Mouse (Mus musculus) hindbrain, embryonic 13.5 days (tissue): Measurements from ENCODE around the gene Has1. TPM values are rescaled to one million over a fixed set of nuclear protein-coding genes. Genes with fewer than 3 reads are reported as not detected.
"Not testable (repeated sequence)": the region's sequence is repeated elsewhere in the genome, so short reads cannot be mapped to it uniquely, and the experiment has no call there.

Source experiments
- ATAC-seq: fragments of 200-750 bp; cut with Nextera tagmentation; 2 replicates; pipeline ENCODE4 v1.8.0; 2017; ENCODE audit warnings: moderate TSS enrichment; ENCODE audit not compliant: low FRiP score
- H3K27ac ChIP-seq: fragments of 300-500 bp; sonication (generic); 2 replicates; pipeline ENCODE4 v1.5.1; 2015; ENCODE audit warnings: inconsistent platforms, mild to moderate bottlenecking, moderate library complexity
- H3K27me3 ChIP-seq: fragments of 300-500 bp; sonication (generic); 2 replicates; pipeline ENCODE4 v1.6.1; 2015; ENCODE audit warnings: mild to moderate bottlenecking, inconsistent platforms
- H3K36me3 ChIP-seq: fragments of 300-500 bp; sonication (generic); 2 replicates; pipeline ENCODE4 v1.6.1; 2015; ENCODE audit warnings: mild to moderate bottlenecking, inconsistent platforms
- H3K4me1 ChIP-seq: fragments of 300-500 bp; sonication (generic); replicated peaks from 2 replicates; pipeline ENCODE4 v1.6.1; 2015; ENCODE audit warnings: inconsistent platforms
- H3K4me2 ChIP-seq: fragments of 300-500 bp; sonication (generic); 2 replicates; pipeline ENCODE4 v1.6.1; 2015; ENCODE audit warnings: inconsistent platforms, mild to moderate bottlenecking, moderate library complexity
- H3K4me3 ChIP-seq: fragments of 300-500 bp; sonication (generic); 2 replicates; pipeline ENCODE4 v1.5.1; 2015; ENCODE audit warnings: mild to moderate bottlenecking, inconsistent platforms
- H3K9ac ChIP-seq: fragments of 300-500 bp; sonication (generic); 2 replicates; pipeline ENCODE4 v1.6.1; 2015; ENCODE audit warnings: mild to moderate bottlenecking, inconsistent platforms
- H3K9me3 ChIP-seq: fragments of 300-500 bp; sonication (generic); 2 replicates; pipeline ENCODE4 v1.6.1; 2016; ENCODE audit warnings: inconsistent platforms
- WGBS: fragments of 180-500 bp; shearing (Covaris S2); methylation state at CpG from one replicate; pipeline ENCODE4 v1.1.7; 2015; 5-methylcytosine and 5-hydroxymethylcytosine counted together
- polyA plus RNA-seq: library from polyadenylated mRNA; unstranded; fragments of >200 nt; fragmentation: Nextera tagmentation; extraction: Ambion mirVana; gene quantifications from 2 replicates; pipeline ENCODE4 v1.2.1, GENCODE M21; 2015

Has1 gene
- polyA plus RNA-seq, 1 experiment from 2014 or later, result 1.2 TPM

DNA sequence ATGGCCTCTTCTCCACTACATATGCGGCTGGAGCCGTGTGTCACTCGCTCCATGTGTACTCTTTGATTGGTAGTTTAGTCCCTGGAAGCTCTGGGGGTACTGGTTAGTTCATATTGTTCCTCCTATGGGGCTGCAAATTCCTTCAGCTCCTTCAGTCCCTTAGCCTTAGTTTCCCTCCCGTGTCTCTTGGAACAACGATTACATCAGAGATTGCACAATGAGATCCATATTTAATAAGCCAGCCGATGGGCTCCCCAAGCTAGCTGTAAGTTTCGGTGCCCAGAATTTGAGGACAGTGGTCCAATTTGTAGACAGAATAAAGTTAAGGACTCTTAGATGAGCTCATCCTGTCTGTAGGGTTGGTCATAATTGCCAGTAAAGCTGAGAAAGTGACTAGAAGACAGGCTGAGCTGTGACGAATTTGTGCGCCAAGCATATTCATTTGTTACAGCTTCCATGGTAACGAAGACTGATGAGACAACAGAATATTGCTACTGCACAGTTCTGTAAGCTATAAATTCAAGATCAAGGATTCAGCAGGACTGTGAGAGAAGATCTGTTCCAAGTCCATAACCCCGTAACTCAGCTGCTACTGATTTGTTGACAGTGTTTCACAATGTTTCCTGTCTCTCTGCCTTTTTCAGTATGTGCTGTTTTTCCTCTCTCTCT is 11.9 kb upstream of the Has1 start:
- WGBS, result 89% methylated on average over 11 of the region's 11 CpGs
- Histone ChIP-seq H3K4me1 (no peaks in the 10 kb centered on the region), H3K9me3 (no peaks in the 10 kb centered on the region), H3K27me3 (no peaks in the 10 kb centered on the region), H3K36me3 (peaks cover 27% of the 10 kb centered on the region), H3K27ac (no peak overlapping the region), H3K9ac (no peak overlapping the region), H3K4me3 (no peak overlapping the region), H3K4me2 (no peak overlapping the region)
- no peak for ATAC-seq

DNA sequence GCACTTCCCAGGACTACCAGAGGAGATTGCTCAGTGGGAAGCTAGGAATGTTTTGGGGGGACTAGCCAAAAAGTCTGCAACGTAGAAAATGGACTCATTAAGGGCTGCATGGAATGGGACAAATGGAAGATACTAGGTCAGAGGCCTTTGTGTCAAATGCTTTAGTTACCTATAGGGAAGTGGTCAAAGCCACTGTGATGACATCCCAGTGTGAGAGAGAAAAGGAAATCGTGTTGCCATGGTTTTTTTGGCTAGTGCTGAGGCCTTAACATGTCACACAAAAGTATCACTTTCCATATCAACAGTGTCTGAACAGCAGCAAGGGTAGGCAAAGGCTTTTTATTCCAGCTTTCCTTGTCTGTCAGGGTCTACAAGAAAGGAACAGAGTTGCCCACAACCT is 10.2 kb upstream of the Has1 start:
- no peak for ATAC-seq
- Histone ChIP-seq H3K27ac (no peak overlapping the region), H3K4me2 (no peak overlapping the region), H3K36me3 (peaks cover 27% of the 10 kb centered on the region), H3K4me1 (no peaks in the 10 kb centered on the region), H3K27me3 (no peaks in the 10 kb centered on the region), H3K9ac (no peak overlapping the region), H3K9me3 (no peaks in the 10 kb centered on the region), H3K4me3 (no peak overlapping the region)
- 58% methylated on average over 2 of the region's 2 CpGs for WGBS

DNA sequence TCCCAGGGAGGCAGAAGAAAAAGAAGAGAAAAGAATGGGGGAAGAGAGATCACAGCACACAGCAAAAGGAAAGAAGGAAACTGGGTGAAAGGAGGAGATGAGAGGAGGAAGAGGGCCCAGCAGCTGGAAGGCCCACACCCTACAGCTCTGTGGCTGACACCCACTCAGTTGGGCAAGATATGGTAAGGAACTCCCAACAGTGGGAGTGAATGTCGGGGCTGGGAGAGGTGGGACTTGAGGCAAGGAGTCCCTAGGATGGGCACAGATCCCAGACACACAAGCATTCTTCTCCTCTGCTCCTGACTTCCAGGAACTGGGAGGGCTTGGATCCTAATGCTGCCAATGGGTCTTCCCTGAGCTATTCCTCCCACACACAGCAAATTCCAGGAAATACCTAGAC is 7.4 kb upstream of the Has1 start:
- H3K27ac ChIP-seq, result no peak overlapping the region
- no peak for ATAC-seq
- H3K4me3 ChIP-seq, result no peak overlapping the region
- no peaks in the 10 kb centered on the region for H3K4me1 ChIP-seq
- H3K9ac ChIP-seq, result no peak overlapping the region
- 69% methylated on average over 1 of the region's 1 CpGs for WGBS
- no peaks in the 10 kb centered on the region for H3K9me3 ChIP-seq
- H3K4me2 ChIP-seq, result no peak overlapping the region
- no peaks in the 10 kb centered on the region for H3K27me3 ChIP-seq
- H3K36me3 ChIP-seq, result peaks cover 27% of the 10 kb centered on the region

DNA sequence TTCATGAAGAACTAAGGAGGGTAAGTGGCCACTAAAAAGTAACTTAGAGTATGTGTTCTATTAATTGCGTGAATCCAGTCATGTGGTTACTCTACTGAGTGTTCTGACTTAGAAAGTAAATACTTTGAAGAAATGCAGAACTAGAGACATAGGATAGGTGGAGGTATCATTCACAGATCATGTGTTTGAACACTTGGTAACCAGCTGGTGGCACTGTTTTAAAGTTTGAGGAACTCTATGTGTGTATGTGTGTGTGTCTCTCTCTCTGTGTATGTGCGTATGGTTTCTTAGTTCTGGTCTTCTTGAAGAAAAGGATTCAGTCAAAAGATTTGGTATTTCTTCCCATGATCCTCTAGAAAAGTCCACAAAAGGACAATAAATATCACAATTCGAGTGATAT is 5.1 kb upstream of the Has1 start:
- H3K9me3 ChIP-seq, result no peaks in the 10 kb centered on the region
- 87% methylated on average over 3 of the region's 3 CpGs for WGBS
- H3K27ac ChIP-seq, result no peak overlapping the region
- no peaks in the 10 kb centered on the region for H3K4me1 ChIP-seq
- peaks cover 20% of the 10 kb centered on the region; the same call in 1 of the 2 replicates for H3K36me3 ChIP-seq
- H3K4me3 ChIP-seq, result no peak overlapping the region
- no peak for ATAC-seq
- no peak overlapping the region for H3K4me2 ChIP-seq
- H3K9ac ChIP-seq, result no peak overlapping the region
- no peaks in the 10 kb centered on the region for H3K27me3 ChIP-seq

DNA sequence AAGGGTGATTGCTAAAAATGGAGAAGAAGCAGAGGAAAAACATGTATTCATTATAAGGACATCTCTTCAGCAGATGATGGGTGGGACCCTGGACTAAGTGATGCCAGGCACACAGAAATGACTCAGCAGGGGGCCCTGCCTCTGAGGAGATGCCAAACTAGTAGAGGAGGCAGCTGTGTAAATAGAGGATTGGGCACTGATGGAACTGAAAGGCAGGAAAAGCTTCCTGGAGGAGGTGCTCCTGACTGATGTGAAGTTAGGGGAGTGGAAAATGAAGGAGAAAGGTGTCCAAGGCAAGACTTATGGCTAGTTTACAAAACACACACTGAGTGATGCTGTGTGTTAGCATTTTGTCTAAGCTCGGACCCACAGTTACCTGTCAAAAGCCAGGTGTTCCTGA is 2.4 kb upstream of the Has1 start:
- no peak overlapping the region for H3K27ac ChIP-seq

DNA sequence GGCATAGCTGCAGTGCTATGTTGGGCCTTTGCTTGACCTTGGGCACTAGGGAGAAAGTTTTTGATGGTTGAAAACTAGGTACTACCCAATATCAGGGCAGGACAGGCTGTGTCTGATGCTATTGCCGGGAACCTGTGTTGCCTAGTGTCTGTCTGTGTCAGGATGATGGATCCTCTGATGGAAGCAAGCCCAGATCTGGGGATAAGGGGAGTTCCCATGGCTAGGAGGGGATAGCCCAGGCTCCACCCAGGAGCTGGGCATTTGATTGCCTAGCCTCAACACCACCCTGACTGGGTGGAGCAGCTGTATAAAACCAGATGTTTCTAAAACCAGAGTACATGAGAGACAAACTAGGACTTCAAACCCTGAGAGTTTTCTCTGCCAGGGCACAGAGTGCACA is 1.6 kb upstream of the Has1 start:
- Histone ChIP-seq H3K4me3 (no peak overlapping the region), H3K27me3 (no peaks in the 10 kb centered on the region), H3K27ac (no peak overlapping the region), H3K9me3 (no peaks in the 10 kb centered on the region), H3K4me2 (no peak overlapping the region), H3K36me3 (no peaks in the 10 kb centered on the region), H3K4me1 (no peaks in the 10 kb centered on the region), H3K9ac (no peak overlapping the region)
- no peak for ATAC-seq
- 76% methylated on average over 1 of the region's 1 CpGs for WGBS

More for the DNA sequence above, 2.4 kb upstream of the Has1 start:
- no peaks in the 10 kb centered on the region for H3K27me3 ChIP-seq
- no peak for ATAC-seq
- no peaks in the 10 kb centered on the region for H3K4me1 ChIP-seq
- no CpG with 5 or more reads among the region's 1 CpGs for WGBS
- H3K9me3 ChIP-seq, result no peaks in the 10 kb centered on the region
- H3K4me3 ChIP-seq, result no peak overlapping the region
- no peak overlapping the region for H3K4me2 ChIP-seq
- H3K9ac ChIP-seq, result no peak overlapping the region
- peaks cover 3% of the 10 kb centered on the region; the same call in 1 of the 2 replicates for H3K36me3 ChIP-seq

DNA sequence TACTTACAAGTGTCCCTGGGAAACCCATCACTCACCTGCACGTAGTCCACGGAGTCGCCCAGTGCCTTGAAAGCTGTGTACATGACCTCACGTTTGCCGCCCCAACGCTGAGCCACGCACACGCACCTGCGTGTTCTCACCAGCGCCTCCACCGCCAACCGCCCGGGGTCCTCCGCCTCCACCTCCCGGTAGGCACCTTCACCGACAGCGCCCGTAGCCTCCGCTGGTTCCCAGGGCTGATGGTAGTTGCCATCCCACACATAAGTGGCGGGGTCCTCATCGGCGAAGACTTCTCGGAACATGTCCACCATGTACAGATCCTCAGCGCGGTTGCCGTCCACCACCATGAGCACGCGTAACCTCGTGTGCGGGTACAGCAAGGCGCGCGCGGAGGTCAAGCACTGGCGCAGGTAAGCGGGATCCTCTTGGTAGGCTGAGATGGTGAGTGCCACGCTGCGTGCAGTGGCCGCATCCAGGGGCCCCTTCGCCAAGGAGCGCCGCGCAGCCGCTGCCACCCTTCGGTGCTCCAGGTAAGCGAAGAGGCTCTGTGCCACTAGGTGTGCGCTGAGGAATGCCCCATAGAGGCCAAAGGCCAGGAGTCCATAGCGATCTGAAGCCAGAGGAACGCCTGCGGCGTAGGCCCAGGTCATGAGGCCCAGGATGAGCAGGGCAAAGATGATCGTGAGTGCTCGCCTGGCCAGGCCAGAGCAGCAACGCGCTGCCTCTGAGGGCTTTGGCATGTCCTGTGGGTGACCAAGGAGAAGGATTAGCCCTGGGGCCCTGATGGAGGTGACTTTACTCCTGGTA is 4.9 kb downstream of the Has1 start:
- H3K4me1 ChIP-seq, result peaks cover 7% of the 10 kb centered on the region
- peak overlapping the region; percentile 31 for H3K4me3 ChIP-seq
- ATAC-seq, result peak; percentile 49
- H3K9me3 ChIP-seq, result no peaks in the 10 kb centered on the region
- 0 out of 2 replicates have a peak, but pooled peaks cover 12% of the 10 kb centered on the region for H3K27me3 ChIP-seq
- no peak overlapping the region; the same call in 1 of the 2 replicates for H3K27ac ChIP-seq
- H3K4me2 ChIP-seq, result peak overlapping the region; percentile 48
- WGBS, result 18% methylated on average over 52 of the region's 55 CpGs
- no peaks in the 10 kb centered on the region for H3K36me3 ChIP-seq
- peak overlapping the region; percentile 55; the same call in 1 of the 2 replicates for H3K9ac ChIP-seq

DNA sequence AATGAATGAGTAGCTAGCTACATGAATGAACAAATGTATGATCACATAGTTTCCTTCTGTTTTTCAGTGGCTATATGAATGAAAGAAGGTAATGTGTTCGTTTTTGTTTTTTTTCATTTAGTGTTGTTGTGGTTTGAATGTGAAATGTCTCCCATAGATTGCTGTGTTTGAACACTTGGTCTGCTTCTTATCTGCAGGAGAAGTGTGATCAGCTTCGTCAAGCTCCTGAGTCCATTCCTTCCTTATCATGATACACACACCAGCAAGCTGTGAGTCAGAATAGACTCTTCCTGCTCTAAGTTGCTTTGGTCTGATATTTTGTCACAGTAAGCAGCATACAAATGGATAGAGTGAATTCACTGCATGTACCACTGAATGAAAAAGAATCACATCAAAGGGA is 6.0 kb downstream of the Has1 start:
- Histone ChIP-seq H3K9ac (no peak overlapping the region), H3K4me2 (no peak overlapping the region)
- WGBS, result 75% methylated on average over 2 of the region's 2 CpGs

DNA sequence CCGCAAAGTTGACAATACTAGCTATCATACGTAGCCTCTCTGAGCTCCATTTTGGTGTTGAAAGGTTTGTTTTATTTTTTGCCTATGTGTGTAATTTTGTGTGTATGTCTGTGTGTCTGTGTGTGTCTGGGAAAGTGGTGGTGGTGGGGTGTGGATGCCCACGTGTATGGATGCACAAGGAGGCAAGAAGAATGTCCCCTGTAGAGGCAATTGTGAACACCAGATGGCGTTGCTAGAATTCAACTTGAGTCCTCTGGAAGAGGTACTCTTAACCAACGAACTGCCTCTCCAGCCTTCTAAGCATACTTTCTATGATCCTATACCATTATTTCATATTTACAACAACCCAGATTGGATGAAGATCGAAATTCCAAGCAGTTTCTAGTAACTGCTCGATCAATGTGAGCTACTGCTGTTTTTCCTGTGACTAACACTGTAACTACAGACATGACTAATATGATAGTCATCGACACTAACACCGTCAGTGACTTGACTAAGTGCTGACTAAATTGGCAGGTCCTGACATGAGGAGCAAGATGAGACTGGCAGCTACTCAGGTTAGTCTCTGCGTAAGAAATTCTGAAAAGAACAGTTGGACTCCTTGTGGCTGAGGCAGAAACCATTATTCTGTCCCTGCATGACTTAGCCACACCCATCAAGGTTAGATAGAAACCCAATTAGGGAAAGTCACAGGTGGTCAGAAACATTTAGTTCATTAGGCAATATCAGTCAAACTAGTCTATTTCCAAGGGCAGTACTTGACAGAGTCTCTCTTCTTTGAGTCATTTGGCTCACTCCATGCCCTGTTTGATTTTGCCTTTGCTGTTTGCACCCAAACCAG is 9.6 kb downstream of the Has1 start:
- Histone ChIP-seq H3K4me3 (no peak overlapping the region), H3K27ac (no peak overlapping the region), H3K4me1 (peaks cover 7% of the 10 kb centered on the region), H3K9ac (no peak overlapping the region), H3K4me2 (no peak overlapping the region), H3K27me3 (0 out of 2 replicates have a peak, but pooled peaks cover 10% of the 10 kb centered on the region), H3K9me3 (no peaks in the 10 kb centered on the region), H3K36me3 (peaks cover 12% of the 10 kb centered on the region)
- no peak for ATAC-seq
- 75% methylated on average over 10 of the region's 10 CpGs for WGBS

More for the DNA sequence above, 6.0 kb downstream of the Has1 start:
- no peaks in the 10 kb centered on the region for H3K9me3 ChIP-seq
- no peak overlapping the region for H3K27ac ChIP-seq
- no peaks in the 10 kb centered on the region for H3K36me3 ChIP-seq
- no peak for ATAC-seq
- no peak overlapping the region for H3K4me3 ChIP-seq
- peaks cover 7% of the 10 kb centered on the region for H3K4me1 ChIP-seq
- H3K27me3 ChIP-seq, result 0 out of 2 replicates have a peak, but pooled peaks cover 12% of the 10 kb centered on the region

DNA sequence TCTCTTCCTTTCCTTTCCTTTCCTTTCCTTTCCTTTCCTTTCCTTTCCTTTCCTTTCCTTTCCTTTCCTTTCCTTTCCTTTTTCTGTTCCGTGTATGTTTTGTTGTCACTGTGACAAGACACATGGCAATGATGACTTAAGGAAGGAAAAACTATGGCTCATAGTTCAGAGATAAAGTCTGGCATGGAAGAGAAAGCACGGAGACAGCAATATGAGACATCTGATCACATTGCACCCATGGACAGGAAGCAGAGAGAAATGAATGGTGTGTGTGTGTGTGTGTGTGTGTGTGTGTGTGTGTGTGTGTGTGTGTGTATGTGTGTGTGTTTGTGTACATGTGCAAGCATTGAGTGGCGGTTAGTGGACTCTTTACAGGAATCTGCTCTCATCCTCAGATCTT is 10.4 kb downstream of the Has1 start:
- H3K4me2 ChIP-seq, H3K4me1 ChIP-seq, H3K9me3 ChIP-seq, ATAC-seq, H3K27me3 ChIP-seq, H3K27ac ChIP-seq, H3K9ac ChIP-seq, H3K4me3 ChIP-seq: not testable (repeated sequence)
- H3K36me3 ChIP-seq, result peaks cover 19% of the 10 kb centered on the region
- 90% methylated on average over 3 of the region's 3 CpGs for WGBS

DNA sequence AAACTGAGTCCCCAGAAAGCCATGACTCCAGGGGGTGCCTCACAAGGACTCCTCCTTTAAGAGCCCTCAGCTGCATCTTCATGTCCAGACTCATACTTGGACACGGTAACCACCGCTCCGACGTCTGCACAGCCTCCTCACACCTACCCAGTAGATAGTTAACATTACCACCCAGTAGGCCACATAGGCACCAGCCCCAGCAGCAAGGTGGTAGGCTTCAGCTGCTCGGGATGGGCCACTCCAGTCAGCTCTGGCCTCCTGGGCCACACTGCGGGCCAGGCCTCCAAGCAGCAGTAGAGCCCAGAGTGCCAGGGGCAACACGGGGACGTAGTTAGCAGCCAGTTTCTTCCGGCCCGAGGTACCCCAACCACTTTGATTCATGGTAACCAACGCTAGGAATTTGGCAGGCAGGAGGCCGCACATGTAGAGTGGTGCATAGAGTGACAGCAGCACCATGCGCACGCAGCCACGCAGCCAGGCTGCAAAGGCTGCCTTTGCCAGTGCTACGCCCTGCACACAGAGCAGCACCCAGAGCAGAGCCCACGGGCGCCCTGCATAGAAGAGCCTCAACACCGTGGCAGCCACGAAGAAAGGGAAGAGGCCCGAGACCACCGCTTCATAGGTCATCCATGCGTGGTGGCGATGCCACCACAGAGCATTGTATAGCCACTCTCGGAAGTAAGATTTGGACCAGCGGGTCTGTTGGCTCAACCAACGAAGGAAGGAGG is 11.3 kb downstream of the Has1 start:
- Histone ChIP-seq H3K27ac (no peak overlapping the region), H3K27me3 (no peaks in the 10 kb centered on the region), H3K9me3 (no peaks in the 10 kb centered on the region), H3K4me2 (no peak overlapping the region), H3K9ac (no peak overlapping the region), H3K36me3 (peaks cover 22% of the 10 kb centered on the region), H3K4me1 (peaks cover 7% of the 10 kb centered on the region), H3K4me3 (no peak overlapping the region)
- ATAC-seq, result peak; percentile 30
- 77% methylated on average over 27 of the region's 27 CpGs for WGBS
